Mouse (Mus musculus) heart, postnatal 0 days (tissue): Measurements from ENCODE around the gene Npas1.

ENCODE experiments used
- CTCF ChIP-seq: IDR thresholded peaks from 2 replicates; pipeline ENCODE4 v1.5.1; 2016; ENCODE audit warnings: antibody characterized with exemption, control low read depth, low read depth
- EP300 ChIP-seq: IDR thresholded peaks from 2 replicates; pipeline ENCODE4 v1.6.1; 2016; ENCODE audit warnings: antibody characterized with exemption, low read depth

GRCm38 (mm10) chr7:16504573-16505225 is 27.2 kb upstream of the Npas1 start:
- TF ChIP-seq CTCF (no peak), EP300 (no peak)
